Mouse (Mus musculus) kidney, adult 2 months (tissue): ENCODE measurements around the gene Dchs2.

Source experiments
- CTCF ChIP-seq: fragments of 200-500 bp; conservative IDR thresholded peaks from 2 replicates; pipeline ENCODE4 v1.5.1; 2011; ENCODE audit warnings: low read depth, mild to moderate bottlenecking, control low read depth, low read length, moderate library complexity, mixed read lengths; ENCODE audit not compliant: insufficient read depth, insufficient read length
- POLR2A ChIP-seq: fragments of 200-500 bp; IDR thresholded peaks from one replicate; pipeline ENCODE4 v1.6.1; 2011; ENCODE audit warnings: low read depth, low read length, control low read depth

- TF ChIP-seq CTCF (no peak), POLR2A (no peak)
Observed at GRCm38 (mm10) chr3:83114946-83115345, 12.8 kb upstream of the Dchs2 start.
